Mouse (Mus musculus) T-helper 17 cell (primary cell): ENCODE measurements around the gene Slc9a3r1.

Source experiments
- in situ Hi-C, 2 experiments: fragments of 300-600 bp; cut with MboI, MseI; formaldehyde crosslinking; loops; 1 replicate in 1 of 2; 2 replicates in 1 of 2; pipeline ENCODE4 v1.15.1; 2025; ENCODE audit warnings: high pct_unique_total_duplicates in 2 of 2

Gene Slc9a3r1

GRCm38 (mm10) chr11:115162832-115163480 is at the start of gene Slc9a3r1:
Slc9a3r1 (plus strand) TSS chr11:115163341.
- in situ Hi-C loops, result loop anchor here (5.0 to 10.0 kb wide), 3 partner anchors 34 to 312 kb away; partner anchors contain the start of gene Armc7 (in 1 of the 2)

GRCm38 (mm10) chr11:115119409-115119808 is 43.7 kb upstream of the Slc9a3r1 start:
- in situ Hi-C loops, result no loop called here

- in situ Hi-C loops, result no loop called here
These were observed 34.7 kb upstream of the Slc9a3r1 start for GRCm38 (mm10) chr11:115128483-115128882.

DNA sequence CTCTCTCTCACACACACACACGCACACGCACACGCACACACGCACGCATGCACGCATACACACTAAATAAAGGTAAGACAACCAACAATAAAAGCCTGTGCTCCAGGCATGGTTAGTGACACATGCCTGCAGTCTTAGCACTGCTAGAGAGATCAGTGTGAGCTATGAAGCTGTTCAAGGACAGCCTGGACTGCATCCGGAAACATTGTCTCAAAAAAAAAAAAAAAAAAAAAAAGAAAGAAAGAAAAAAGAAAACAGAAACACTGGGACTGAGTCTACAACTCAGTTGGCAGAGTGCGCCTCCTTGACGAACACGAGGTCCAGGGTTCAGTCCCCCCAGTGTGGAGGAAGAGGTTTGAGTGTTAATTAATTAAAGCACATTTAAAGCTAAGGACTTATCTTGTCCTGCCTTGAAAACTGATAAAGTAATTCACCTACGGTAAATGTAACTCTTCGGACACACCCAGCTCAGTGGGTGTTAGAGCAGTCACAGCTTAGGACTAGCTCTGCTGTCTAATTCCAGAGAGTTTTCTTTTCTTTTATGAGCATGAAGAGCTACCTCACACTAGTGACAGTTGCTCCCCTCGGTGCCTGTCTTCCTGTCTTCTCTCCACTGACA is 33.5 kb upstream of the Slc9a3r1 start:
- in situ Hi-C loops, result no loop called here

DNA sequence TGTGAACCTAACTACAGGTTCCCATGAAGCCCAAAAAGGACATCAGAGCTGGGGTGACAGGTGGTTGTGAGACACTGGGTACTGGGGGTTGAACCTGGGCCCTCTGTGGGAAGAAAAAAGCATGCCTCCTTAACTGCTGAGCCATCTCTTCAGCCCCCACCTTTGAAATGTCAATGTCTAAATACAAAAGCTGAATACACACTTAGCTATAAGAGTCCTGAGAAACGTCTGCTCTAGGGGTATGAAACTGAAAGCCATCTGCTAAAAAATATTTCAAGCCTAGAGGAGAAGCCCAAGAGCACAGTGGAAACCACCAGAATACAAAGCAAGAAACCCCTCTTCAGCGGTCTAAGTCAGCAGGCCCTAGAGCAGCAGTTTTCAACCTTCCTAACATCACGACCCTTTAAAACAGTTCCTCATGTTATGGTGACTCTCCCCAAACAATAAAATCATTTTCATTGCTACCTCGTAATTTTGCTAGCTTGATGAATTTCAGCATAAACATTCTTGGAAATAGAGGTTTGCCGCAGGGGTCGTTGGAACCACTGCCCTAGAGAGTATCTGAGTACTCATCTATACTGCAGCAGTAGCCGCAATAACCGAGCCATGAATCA is 31.3 kb upstream of the Slc9a3r1 start:
- in situ Hi-C loops, result no loop called here

DNA sequence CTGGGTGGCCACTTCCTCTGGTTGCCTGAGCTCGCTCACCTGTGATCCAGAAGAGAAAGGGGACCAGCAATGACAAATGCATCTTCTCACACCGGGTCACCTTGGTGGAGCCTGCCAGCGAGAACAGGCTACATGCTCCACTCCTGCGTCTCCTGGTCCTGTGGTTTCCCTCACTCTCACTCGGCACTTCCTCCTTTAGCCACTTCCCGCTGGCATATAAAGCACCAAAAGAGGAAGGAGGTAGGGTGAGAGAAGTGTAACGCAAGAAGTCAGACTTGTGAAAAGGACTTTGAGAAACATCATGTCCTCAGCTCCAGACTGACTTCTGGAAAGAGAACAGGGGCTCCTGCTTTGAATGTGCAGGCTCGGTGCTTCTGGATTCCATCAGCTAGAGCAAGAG is 29.3 kb upstream of the Slc9a3r1 start, which contains the start of gene Cd300lf:
Gene Cd300lf (minus strand): TSS at position 193 of the 400 bp plus-strand sequence.
- in situ Hi-C loops, result no loop called here

GRCm38 (mm10) chr11:115138597-115139262 is 24.4 kb upstream of the Slc9a3r1 start:
- in situ Hi-C loops, result no loop called here

- in situ Hi-C loops, result no loop called here
These were observed 21.2 kb upstream of the Slc9a3r1 start for GRCm38 (mm10) chr11:115141970-115142369.

DNA sequence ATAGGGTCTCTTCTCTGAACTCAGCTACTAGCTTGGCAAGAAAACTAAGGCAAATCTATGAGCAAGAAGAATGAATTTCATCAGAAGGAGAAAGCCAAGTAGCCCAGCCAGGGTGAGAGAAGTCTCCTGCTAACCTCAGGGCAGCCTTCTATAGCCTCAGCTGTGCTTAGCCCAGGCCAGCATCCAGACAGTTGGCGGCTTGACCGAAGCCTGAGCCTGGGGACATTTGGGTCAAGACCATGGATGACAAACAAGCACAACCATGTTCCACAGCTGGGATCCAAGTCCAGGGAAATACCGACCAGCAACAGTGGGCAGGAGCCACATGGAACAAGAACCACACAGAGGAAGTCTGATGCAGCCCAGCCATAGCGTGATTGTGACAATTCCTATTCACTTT is 15.3 kb upstream of the Slc9a3r1 start:
- in situ Hi-C loops, result no loop called here

- in situ Hi-C loops, result loop anchor here (5.0 kb wide), 2 partner anchors 58 to 68 kb away; partner anchors contain the start of gene Rab37 (in 1 of the 2)
These were observed 12.3 kb upstream of the Slc9a3r1 start for GRCm38 (mm10) chr11:115150741-115151254.

DNA sequence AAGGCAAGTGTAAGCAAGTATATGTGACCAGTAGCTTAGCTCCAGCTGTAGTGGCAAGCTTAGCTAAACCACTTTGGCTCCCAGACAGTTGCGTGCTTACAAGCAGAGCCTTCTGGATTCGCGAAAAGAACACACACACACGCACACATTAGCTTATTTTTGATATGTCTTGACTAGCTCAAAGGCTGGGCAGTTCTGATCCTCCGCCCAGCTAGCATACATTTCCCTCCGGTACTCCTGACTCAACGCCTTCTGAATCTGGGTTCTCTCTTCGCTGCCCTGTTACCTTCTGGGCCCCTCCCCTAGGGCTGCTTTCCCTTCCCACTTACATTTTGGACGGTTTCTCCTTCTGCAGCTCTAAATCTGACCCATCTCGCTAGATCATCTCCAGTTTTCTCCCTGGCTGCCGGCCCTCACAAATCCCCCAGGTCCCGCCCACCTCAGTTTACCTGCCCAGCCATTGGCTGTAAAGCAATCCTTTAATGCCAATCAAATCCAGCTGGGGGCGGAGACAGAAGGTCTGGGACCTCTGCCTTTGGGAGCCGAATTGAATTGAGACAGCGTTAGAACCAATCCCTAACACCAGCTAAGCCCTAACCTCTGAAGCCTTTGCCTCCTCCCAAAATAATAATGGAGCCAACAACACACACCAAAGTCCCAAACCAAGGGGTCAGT is 11.2 kb upstream of the Slc9a3r1 start:
- in situ Hi-C loops, result loop anchor here (5.0 kb wide), 2 partner anchors 60 to 70 kb away; partner anchors contain the start of gene Rab37 (in 1 of the 2)

DNA sequence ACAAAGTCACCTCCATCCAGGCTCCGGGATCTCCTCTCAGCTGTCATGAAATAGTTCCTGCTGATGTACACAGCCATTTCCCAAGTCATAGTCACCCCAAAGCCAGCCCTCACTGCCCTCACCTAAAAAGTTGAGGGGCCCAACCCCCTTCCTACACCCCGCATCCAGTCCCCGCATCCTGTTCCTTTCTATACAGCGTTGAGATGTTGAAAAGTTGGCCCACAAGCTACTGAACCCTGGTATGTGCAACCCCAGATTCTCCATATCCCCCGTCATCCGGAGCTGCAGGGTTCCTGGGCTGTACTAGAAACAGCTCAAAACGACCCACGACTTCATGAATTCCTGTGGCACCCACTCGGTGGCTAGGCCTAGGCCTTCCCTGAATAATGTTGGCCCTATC is 10.1 kb upstream of the Slc9a3r1 start:
- in situ Hi-C loops, result loop anchor here (5.0 kb wide), 2 partner anchors 61 to 71 kb away; partner anchors contain the start of gene Rab37 (in 1 of the 2)

GRCm38 (mm10) chr11:115153699-115154292 is 9.3 kb upstream of the Slc9a3r1 start:
- in situ Hi-C loops, result loop anchor here (5.0 kb wide), 2 partner anchors 61 to 71 kb away; partner anchors contain the start of gene Rab37 (in 1 of the 2)

DNA sequence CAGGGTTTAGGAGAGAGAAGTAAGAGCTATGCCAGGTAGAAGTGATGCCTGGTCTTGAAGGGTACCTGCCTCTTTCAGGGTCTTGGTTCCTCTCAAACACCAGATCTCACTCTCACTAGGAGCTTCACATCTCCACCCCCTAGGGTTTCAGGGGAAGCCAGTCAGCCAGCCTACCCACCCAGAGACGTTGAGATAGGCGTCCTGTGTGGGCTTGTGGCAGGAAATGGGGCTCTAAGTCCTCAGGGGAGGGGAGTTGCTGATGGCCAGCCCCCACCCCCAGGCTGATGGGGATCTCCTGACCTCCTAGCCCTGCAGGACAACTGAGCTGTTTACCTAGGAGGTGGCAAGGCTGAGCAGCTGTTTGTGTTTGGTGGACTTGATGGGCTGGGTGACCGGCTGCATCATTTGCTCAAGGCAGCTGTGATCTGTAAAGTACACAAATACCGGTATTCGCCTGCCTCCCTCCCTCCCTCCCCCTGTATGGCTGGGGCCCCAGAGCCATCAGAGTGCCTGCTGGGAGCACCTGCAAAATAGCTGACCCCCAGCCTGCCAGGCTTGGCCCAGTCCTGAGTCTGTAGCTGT is 8.0 kb upstream of the Slc9a3r1 start:
- in situ Hi-C loops, result no loop called here

GRCm38 (mm10) chr11:115157933-115158719 is 5.0 kb upstream of the Slc9a3r1 start:
- in situ Hi-C loops, result no loop called here

DNA sequence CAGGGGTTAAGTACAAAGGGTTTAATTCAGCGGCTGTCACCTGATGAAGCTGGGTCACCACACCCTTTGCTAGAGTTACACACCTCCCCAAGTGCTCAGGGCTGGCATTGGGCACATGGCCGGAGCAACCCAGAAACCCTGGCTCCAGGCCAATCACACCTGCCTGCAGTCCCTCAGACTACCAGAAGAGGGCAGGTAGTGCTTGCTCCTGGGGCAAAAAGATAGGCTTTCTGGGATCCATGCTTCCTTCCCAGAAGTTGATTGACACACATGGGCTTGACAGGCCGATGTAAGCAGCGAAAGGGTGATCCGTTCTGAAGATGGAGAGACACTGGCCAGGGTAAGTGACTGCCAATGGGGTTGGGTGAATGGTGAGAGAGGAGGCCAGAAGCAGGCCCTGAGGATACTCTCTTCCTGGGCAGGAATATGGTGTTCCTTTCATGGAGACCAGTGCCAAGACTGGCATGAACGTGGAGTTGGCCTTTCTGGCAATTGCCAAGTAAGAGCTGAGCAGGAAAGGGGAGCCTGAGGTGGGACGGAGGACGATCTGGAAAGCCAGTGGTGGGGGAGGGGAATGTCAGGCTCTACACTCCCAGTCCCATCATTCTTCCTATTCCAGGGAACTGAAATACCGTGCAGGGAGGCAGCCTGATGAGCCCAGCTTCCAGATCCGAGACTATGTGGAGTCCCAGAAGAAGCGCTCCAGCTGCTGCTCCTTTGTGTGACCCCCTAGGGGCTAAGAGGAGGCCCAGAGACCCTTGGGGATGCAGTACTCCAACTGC is 2.9 kb upstream of the Slc9a3r1 start:
- in situ Hi-C loops, result loop anchor here (5.0 to 10.0 kb wide), 3 partner anchors 37 to 315 kb away; partner anchors contain the start of gene Armc7 (in 1 of the 2)

DNA sequence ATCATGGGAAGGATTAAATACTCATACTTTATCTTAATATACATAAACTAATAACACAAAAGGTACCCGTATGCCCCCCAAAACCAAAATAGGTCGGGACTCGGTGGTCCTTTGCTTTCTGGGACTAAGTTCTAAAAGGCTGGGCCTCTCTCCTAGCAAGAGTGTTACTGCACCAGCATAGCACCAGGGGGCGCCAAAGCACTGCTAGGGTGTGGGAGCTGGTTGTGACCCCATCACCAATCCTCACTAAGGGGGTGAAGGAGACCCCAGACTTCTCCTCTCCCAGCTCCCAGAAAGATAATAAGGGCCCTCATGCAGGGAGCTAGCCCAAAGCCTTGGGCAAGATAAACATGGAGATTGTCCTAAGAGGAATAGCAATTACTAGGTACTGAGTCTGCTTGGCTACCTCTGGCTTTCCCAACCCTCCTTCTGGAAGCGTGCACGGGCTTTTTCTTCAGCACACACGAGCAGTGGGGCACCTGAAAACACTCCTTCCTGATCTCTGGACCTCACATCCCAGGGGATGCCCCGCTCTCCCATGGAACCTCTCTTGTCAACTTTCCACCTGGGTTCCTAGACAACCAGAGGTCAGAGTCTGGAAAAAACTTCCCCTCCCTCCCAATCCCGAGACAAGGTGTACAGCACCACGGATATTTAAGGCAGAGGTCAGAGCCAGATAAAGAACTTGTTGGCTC is 2.1 kb upstream of the Slc9a3r1 start:
- in situ Hi-C loops, result loop anchor here (5.0 to 10.0 kb wide), 3 partner anchors 36 to 314 kb away; partner anchors contain the start of gene Armc7 (in 1 of the 2)
